Mouse (Mus musculus): Measurements from ENCODE around the gene Gnao1.
A peak's percentile ranks its signal among the peaks of the same experiment; 100 is the strongest.

The Gnao1 gene

GRCm38 (mm10) chr8:93809686-93810027 is at the start of gene Gnao1:
TSS of gene Gnao1 (plus strand) at chr8:93809966.
- no peak for DNase-seq

DNA sequence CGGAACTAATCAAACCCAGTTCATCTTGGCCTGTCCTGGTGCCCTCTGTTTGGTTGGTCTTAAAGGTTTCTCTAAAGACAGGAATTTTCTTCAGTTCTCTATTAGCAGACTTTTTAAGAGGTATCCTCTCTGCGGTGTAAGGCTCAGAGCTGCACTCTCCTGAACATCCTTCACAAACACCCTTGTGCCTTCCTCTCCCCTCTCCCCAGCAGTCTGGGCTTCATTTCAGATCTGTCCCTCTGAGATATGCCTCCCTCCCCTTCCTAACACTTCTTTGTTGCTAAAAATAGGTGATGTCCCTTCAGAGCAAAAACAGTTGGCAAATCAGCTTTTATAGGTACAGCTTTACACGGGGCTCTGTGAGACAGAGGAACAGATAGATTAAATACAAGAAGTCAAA is 32.2 kb upstream of the Gnao1 start:
- no peak for DNase-seq

DNA sequence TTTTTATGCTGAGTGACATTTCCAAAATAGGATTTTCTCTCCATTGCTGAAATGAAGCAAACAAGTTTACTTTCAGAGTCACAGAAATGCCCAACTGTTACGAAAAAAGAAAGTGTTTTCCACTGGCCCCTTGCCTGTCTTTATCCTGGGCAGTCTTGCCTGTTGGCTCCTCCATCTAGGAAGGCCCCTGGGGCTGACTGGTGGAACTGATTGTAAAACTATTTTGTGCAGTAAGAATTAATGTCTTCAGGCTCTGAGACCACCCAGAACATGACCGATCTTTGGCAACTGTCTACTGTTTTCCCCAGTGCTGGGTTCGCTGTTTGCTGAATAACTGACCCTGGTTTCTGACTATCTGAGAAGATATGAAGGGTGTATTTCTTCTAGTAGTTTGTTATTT is 540 bp upstream of the Gnao1 start:
- DNase-seq: no peak

DNA sequence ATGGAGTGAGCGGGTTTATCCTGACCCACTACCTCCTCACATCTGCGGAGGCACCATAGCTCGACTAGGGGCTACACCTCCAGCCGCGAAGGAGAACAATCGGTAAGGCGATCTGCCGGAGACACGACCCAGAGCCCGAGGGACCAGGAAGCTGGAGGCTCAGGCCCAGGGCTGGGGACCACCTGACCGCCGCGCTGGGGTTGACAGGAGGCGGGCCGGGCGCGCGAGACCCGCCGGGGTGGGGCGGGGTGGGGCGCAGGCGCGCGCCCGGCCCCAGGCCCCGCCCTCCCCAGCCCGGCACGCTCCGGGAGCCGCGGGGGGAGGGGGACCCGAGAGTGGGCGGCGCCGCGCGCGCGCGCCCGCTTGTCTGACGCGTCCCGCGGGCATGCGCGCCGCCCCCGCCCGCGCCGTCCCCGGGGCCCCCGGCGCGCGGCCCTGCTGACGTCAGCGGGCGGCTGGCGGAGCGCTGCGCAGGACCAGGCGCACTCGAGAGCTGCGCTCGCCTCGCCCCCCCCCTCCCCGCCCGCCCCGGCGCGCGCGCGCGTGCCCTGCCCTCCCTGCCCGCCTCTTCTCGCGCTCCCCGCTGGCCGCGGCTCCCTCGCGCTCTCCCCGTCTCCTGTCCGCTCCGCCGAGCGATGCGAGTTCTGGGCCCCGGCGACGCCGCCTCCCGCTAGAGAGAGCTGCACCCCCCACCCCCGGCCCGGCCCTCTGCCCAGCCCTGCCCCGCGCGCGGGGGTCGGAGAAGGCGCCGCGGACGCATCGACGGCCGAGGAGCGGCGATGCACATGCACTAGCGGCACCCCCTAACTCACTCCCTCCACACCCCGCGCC is 477 bp downstream of the Gnao1 start:
- DNase-seq: peak; percentile 81

DNA sequence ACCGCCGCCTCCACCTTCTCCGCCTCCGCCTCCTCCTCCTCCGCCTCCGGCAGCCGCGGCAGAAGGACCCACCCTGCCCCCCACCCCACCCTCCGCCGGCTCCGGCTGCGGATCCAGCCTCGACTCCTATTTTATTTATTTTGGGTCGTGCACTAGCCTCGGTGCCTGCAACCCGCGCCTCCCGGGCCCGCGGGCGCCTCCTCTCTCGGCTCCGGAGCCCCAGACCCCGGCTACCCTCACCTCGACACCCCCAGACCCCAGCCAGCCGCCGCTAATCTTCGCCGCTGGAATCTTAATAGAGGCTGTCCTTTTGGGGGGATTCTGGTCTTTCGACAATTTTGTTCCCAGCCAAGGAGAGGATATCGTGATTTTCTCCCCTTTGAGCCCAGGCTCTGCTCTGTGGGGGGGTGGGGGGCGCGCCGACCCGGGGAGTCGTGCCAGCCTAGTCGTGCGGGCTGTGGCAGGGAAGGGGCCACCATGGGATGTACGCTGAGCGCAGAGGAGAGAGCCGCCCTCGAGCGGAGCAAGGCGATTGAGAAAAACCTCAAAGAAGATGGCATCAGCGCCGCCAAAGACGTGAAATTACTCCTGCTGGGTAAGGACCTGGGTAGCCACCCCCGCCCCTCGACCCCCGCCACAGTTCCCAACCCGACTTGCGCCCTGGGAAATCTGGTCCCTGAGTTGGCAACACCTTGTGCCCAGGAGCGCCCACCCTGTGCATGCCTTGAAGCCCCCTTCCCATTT is 1.3 kb downstream of the Gnao1 start:
- DNase-seq: no peak

- no peak for DNase-seq
Observed at GRCm38 (mm10) chr8:93811719-93812475, 2.1 kb downstream of the Gnao1 start.

DNA sequence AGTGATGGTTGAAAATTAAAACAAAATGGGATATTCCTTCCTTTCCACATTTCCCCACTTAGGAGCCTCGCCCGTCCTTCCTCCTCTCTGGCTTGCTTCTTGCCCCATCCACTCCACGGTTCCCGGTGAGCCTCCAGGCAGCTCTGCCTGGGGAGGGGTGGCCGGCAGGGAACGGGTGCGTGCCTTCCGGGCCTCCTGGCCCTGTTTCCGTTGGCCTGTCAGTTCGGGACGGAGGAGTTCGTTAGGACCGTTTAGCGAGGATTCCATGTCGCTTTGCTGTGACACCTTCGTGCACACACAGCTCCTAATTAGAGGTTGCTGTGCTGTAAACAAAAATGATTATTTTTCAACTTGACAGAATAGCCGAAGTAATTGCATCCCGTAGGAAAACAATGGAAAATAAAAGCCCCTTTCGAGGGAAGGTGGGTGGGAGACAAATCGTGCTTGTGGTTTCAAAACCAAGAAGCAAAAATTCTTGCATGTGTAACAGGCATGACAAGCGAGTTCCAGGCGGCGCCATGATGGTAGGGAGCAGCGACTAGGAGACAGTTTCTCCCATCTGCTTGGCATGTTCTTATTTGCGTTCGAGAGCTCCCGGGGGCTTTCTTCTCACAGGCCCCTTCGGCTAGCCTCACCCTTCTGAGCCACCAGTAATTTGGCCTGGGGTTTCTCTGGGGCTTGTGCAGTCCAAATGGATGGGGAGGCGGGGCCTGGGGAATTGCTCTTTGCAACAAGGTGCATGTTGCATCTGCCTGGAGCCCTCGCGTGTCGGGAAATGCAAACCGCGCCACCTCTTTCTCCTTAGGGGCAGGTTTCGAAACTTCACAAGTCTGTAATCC is 3.0 kb downstream of the Gnao1 start:
- no peak for DNase-seq

- peak; percentile 84 for DNase-seq
Observed at GRCm38 (mm10) chr8:93813405-93813761, 3.6 kb downstream of the Gnao1 start.

- DNase-seq: no peak
Observed at GRCm38 (mm10) chr8:93814266-93814665, 4.5 kb downstream of the Gnao1 start.

DNA sequence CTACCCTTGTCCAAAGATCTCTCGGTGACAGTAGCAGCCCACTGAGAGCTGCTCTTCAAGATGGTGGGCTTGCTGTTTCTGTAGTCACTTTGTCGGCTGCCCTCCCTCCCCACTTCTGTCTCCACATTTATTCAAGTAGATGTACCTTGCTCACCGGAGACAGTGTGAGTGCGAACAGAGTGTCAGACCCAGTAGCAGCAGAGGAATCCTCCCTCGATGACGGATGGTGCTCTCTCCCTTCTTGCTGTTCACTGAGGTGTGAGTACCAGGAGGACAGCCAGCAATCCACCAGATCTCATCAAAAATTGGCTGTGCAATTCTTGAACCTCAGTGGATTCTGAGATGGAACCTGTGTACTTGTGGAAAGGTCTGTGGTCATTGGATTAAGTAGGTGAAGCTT is 6.5 kb downstream of the Gnao1 start:
- DNase-seq: no peak

GRCm38 (mm10) chr8:93817366-93817765 is 7.6 kb downstream of the Gnao1 start:
- no peak for DNase-seq

DNA sequence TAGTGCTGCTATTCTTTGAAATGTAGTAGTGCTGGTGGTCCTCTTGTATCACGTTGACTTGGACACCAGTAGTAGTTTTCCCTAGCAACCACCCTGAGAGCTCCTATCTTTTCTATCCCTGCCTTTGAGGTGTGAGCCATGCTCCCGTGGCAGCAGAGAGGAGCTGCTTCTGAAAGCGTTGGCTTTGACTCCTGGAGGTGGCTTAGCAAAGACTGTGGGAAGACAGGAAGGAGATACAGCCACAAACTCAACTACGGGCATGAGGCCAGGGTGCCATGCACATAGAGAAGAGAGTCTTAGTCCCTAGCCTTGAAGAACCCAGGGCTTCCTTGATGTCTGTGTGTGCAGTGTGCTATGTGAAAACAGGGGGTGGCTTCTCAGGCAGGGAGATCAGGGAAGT is 10.2 kb downstream of the Gnao1 start:
- DNase-seq: no peak

DNA sequence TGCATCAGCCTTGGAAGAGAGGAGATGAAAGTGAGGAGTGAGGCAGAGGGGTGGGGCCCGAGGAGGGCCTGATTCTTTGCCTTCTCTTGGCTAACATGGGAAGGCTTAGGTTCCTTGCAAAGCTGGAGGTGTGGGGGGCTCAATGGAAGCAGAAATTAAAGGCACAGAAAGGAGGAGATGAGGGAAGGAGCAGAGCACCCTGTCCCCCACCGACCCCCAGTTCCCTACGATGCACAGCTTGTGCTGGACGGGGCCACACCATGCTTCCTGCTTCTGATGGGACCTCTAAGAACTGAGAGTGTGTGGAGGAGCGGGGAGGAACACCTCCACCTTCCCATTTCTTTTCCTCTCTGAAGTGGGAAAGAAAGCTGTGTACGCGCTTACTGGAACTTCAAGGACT is 11.6 kb downstream of the Gnao1 start:
- no peak for DNase-seq

GRCm38 (mm10) chr8:93825317-93825716 is 15.6 kb downstream of the Gnao1 start:
- peak; percentile 81 for DNase-seq

DNA sequence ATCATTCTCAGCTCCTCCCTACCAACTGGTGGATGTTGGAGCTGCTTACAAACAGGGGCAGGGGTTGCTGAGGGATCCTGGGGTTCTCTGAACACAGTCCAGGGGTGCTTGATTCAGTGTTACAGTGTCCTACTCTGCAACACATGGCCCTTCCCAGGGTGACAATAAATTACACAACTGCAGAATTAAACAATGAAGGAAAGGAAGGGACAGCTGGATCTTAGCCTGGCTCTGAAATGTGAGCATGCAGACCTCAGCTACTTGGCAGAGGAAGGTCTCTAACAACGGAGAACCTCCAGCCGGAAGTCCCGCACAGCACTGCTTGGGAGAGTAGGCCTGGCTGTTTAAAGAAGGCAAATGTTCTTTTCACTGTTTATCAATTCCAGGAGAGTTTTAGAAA is 20.9 kb downstream of the Gnao1 start:
- DNase-seq: peak; percentile 32

- DNase-seq: no peak
Observed at GRCm38 (mm10) chr8:93835771-93836170, 26.0 kb downstream of the Gnao1 start.

GRCm38 (mm10) chr8:93839113-93839512 is 29.3 kb downstream of the Gnao1 start:
- no peak for DNase-seq

GRCm38 (mm10) chr8:93840486-93840885 is 30.7 kb downstream of the Gnao1 start:
- no peak for DNase-seq

DNA sequence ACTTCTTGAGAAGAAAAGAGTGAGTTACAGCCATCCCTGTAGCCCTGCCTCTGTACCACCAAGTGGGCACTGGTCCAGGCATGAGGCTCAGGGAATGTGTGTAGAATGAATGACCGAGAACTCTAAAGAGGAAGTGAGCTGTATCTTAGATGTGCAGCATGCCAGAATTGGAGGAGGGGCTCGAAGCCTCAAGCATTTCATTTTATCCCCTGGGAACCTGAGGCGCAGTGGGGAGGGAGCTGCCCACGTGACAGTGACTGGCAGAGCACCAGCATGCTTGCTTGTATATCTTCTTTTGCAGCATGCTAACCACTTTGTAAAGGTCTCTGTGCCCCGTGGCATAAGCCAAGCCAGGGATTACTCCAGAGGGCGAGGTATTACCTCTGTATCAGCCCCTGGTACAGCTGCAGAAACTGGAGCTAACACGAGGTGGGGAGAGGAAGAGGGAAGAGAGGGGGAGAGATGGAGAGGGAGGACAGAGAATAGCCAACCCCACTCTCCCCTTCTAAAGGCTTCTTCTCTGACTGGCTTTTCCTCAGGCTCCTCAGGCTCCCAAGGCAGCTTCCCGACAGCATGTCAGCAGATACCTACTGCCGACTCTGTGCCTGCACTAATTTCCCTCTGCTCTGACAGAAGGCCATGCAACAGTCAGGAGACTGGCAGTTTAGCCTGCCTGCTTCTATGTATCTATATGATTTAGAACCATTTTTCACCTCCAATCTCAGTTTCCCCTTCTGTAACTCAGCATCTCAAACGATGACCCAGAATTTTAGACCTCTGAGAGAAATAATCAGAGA is 31.4 kb downstream of the Gnao1 start:
- peak; percentile 56 for DNase-seq

- no peak for DNase-seq
Observed at GRCm38 (mm10) chr8:93842574-93842973, 32.8 kb downstream of the Gnao1 start.

GRCm38 (mm10) chr8:93843858-93844502 is 34.2 kb downstream of the Gnao1 start:
- peak; percentile 21 for DNase-seq

Data from lung, postnatal 36 days (tissue).